Mouse (Mus musculus): ENCODE results near the gene 1700013F07Rik.
A peak's percentile ranks its signal among the peaks of the same experiment; 100 is the strongest.
"Not testable (repeated sequence)": the region's sequence is repeated elsewhere in the genome, so short reads cannot be mapped to it uniquely, and the experiment has no call there.

The 1700013F07Rik gene

DNA sequence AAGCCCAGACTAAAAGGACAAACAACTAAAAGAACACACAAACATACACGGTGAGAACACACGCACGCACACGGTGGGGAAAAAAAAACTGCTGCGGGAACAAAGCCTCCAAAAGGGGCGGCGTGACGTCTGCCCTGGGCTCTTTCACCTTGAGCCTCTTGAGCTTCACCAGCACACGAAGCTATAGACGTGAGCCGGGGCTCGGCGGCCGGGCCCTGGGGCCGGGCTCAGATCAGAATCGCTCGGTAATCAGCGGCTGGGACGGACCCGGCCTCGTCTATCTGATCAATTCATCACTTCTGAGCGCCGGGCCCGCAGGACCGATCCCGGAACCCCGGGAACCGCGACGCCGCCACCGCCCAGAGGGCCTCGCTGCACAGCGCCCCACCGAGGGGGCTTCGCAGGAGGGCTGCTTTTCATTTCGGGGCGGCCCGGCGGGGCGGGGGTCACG, 20.2 kb downstream of the 1700013F07Rik start:
- DNase-seq (ENCODE audit: low read depth, low spot score) = no peak

DNA sequence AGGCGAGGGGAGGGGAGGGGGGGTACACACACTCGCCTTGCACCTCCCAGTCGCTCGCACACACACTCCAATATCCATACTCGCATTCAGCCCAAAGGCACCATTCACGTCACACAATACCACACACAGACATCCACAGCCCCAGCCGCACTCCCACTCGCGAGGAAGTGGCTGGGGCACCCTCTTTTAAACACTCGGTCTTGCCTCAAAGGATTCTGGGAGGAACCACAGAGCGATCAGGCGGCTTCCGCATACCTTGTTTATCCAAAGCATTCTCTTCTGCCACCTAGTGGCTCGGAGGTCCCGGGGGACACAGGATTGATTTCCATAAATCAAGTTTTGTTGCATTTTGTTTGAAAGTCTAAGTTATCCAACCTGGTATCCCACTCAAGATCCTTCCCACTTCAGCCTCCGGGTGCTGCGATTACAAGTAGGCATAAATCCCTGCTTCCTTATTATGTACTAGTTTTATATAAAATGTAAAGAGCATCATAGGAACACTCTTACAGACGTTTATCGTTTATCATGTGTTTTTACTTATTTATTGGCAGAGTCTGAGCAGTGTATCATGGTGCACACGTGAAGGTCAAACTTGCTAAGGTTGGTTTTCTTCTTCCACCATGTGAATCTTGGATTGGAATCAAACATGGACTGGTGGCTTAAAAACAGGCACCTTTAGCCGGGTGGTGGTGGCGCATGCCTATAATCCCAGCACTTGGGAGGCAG, 20.8 kb downstream of the 1700013F07Rik start:
- DNase-seq (ENCODE audit: low read depth, low spot score) = peak; percentile 90

DNA sequence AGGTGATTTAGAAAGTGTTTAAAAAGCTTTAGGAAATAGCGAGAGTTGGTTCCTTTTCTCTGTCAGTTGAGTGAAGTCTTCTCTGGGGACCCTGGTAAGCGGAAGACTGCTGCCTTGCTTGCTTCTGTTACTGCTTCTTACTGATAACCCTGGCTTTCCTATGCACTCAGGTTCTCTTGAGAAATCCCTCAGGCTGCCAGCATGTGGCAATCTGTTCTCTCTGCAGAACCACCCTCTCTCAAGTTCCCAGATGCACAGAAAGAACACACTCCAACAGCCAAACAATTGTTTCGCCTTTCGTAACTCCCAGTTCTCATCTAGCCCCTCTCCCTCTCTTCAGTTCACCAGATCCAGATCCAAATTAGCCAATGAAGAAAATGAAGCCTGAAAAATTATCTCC, 23.9 kb downstream of the 1700013F07Rik start:
- DNase-seq (ENCODE audit: low read depth, low spot score) = no peak

DNA sequence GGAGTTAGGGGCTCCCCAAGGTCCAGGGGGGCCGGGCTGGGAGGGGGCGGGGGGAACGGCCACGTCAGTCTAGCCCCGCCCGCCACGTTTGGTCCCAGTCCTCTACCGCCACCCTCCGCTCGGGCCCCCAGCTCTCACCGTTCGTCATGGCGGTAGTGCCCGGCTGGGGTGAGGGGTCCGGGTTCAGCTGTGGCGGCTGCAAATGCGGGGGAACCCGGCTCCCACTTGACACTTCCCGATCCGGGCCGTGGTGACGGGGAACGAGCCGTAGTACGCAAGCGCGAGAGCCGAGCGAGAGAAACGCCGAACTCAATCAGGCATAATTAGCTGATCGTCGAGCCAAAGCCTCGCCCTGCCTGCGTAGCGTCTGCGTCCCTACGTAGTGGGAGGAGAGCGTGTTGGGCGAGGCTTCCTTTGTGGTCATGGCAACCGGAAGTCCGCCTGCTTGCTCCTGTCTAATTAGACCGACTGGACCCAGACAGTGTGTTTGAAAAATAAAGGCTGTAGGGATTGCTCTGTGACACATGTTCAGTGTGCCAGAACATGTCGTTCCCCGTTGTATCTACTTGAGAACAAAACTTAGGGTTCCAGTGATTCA, 28.3 kb downstream of the 1700013F07Rik start, which contains the start of gene Tmem167b:
Gene Tmem167b (minus strand): TSS at position 334 of the 598 bp plus-strand sequence.
- DNase-seq (ENCODE audit: low read depth, low spot score) = peak; percentile 98

DNA sequence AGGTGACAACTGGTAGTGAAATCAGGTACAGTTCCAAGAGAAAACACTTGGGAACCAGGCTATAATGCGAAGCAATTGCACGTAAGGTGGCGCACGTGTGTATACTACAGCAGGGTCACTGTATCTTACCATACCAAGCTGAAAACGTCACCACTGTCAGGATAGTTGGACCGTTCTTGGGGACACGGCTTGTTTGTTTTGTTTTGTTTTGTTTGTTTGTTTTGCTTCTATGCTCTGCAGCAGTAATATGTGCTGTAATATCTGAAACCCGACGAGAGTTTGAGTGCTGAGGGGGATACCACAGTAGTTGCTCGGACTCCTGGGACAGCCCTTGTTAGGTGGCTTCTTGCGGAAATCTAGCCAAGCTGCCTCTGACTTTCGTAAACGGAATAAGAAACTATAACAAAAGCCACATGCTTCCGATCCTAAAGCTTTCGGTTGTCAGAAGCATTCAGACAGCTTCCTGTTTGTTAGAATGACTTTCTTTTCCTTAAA, 28.9 kb downstream of the 1700013F07Rik start:
- DNase-seq (ENCODE audit: low read depth, low spot score) = no peak

DNA sequence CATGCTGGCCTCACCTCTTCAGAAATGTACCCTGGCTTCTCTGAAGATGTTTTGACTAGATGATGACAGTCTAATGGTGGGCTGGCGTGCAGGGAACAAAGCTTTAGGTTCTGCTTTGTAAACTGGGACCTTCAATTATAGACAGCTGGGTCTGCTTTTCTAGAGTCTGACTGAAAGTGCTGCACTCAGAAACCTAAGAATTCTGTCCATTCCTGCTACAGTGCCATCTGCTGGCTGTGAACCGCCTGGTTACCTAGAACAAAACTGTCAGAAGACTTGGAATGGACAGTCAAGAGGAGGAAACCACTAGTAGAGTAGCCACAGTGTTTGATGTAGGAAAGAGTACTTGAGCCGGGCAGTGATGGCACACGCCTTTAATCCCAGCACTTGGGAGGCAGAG, 29.4 kb downstream of the 1700013F07Rik start:
- DNase-seq (ENCODE audit: low read depth, low spot score) = peak; percentile 54

DNA sequence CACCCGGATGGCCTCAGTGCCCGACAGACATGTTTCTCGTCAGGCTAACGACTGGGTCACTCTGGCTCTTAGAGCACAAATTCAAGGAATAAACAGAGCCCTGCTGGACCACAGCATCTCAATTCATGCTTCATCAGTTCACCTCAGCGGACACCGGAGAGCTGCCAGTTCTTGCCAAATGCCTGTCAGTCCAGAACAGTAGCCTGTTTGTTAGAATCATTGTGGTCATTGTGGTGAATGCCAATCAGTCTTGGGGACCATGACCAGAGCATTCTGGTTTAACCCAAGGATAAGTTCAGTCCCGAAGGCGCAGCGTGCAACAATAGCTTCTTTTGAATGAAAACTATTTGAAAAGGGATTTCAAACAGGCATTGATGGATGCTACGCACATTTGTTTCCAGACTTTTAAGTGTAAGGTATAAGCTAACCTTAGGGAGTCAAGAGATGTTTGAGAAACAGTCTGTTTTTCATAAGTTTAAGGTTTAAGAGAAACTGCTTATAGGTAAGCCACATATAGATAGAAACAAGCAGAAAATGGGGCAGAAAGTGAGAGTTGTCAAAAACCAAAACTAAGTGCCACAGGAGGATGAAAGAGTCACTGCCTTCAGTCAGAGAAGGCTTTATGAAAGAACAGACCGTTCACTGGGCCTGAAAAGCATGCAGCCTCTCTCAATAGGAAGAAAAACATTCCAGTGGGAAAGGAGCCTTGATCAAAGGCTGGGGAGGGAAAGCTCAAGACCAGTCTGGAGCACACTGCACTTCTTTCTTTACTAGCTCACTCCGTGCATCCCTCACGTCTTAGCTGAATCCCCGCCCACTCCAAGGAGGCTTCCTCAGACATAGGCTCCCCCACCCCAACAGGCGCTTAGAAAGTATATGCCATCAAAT, 34.3 kb downstream of the 1700013F07Rik start:
- no peak for DNase-seq (ENCODE audit: low read depth, low spot score)

DNA sequence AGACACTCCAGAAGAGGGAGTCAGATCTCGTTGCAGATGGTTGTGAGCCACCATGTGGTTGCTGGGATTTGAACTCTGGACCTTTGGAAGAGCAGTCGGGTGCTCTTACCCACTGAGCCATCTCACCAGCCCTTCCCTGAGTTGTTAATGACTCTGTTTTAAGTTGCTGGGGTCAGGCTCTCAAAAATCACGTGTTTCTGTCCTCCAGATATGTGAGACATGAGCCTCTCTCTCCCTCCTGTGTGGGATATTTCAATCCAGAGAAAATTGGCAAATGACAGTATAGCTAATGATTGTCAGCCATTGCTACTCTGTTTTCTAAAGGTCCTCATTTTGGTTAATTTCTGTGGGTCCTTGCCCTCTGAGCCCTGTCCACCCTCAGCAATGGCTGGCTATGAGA, 35.7 kb downstream of the 1700013F07Rik start:
- DNase-seq (ENCODE audit: low read depth, low spot score) = not testable (repeated sequence)

DNA sequence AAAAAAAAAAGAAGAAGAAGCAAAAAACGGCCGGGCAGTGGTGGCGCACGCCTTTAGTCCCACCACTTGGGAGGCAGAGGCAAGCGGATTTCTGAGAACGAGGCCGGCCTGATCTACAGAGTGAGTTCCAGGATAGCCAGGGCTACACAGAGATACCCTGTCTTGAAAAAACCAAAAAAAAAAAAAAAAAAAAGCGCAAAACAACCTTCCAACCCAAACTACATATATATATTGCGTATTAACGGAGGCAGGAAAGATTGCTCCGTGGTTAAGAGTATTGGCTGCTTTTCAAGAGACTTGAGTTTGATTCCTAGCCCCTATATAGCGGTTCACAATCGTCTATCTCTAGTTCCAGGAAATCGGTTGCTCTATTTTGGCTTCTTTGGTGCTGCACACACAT, 36.9 kb downstream of the 1700013F07Rik start:
- no peak for DNase-seq (ENCODE audit: low read depth, low spot score)

DNA sequence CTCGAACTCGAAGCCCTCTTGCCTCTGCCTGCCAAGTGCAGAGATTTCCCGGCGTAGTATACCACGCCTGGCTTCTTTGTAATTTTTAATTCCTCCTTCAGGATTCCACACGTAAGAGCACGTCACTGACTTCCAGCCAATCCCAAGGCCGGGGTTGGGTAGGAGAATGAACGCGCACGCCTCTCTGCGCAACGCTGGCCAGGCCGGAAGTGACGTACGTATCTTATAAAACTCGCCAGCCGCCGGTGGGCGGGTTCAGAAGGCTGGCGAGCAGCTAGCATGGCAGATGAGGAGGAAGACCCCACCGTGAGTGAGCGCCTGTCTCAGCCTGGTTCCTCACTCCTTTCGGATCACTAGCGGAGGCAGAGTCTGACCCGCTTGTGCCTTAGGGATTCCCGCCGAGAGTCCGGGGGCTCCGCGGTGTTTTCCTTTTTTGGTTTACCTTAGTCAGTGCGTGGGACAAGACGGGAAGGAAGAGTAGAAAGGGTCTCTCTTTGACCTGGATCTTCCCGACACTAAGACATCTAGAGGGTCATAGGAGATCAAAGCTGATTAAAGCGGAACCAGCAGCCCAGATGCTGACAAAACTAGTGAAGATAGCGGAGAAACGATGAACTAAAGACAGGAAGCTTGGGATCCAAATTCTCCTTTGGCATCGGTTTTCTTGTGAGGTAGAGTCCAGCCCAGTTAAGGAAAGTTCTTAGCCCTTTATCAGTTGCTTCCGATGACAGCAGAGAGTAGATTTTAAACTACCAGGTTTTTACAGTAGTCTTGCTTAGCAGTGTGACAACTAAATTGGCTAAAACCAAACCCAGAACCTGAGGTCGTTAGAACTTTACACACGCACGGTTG, 37.7 kb downstream of the 1700013F07Rik start, which contains the start of gene Taf13:
Gene Taf13 (plus strand): TSS at position 256 of the 852 bp plus-strand sequence.
- DNase-seq (ENCODE audit: low read depth, low spot score) = peak; percentile 92

DNA sequence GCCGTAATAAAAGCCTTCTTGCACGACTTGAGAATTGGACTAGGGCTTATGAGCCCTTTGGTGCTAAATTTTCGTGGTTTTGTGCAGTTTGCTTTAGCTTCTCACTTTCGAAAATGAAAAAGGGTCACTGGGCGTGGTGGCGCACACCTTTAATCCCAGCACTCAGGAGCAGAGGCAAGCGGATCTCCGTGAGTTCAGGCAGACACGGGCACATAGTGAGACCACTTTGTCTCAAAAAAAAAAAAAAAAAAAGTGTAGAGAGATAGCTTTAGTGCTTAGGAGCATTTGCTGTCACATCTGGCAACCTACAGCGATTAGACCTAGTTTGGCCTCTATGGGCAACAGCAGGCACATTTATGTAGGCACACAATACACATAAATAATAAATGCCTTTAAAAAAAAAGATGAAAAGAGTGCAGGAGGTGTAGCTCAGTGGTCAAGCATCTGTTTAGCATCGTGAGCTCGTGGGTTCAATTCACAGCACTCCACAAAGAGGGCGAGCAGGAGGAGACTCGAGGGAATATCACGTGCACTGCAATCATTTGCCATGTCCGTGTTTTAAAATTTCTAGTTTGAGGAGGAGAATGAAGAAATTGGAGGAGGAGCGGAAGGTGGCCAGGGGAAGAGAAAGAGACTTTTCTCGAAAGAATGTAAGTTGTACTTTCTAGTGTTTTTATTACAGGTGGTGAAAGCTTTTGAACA, 38.5 kb downstream of the 1700013F07Rik start:
- no peak for DNase-seq (ENCODE audit: low read depth, low spot score)

DNA sequence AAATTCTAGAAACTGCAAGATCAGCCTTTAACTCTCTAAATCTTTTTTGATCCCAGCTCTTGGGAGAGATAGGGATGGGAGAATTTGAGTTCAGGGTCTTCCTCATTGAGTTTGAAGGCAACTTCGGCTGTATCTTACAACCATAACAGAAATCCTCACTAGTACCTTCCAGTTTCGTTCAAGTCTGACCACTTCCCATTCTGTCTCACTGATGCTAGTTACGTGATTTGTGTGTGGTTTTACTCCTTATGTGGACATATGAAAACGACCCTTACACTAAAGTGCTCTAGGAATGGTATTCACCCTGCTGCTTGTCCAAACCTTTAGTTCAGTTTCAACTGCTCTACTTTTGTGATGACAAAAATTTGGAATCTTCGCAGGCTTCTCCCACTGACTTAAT, 40.1 kb downstream of the 1700013F07Rik start:
- DNase-seq (ENCODE audit: low read depth, low spot score) = no peak

DNA sequence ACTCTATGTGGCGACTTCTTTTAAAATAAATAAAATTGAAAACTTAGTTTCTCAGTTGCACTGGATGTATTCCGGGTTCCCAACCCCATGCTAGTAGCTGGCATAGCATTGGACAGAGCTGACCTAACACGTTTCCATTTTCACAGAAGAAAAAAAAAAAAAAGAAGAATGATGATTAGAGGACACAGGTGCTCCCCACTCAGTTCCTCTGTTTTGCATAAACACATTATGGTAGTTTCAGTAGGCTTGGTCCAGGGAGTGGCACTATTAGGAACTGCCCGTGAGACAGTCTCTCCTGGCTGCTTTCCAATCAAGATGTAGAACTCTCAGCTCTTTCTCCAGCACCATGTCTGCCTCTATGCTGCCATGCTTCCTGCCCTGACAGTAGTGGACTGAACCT, 50.6 kb downstream of the 1700013F07Rik start:
- no peak for DNase-seq (ENCODE audit: low read depth, low spot score)

DNA sequence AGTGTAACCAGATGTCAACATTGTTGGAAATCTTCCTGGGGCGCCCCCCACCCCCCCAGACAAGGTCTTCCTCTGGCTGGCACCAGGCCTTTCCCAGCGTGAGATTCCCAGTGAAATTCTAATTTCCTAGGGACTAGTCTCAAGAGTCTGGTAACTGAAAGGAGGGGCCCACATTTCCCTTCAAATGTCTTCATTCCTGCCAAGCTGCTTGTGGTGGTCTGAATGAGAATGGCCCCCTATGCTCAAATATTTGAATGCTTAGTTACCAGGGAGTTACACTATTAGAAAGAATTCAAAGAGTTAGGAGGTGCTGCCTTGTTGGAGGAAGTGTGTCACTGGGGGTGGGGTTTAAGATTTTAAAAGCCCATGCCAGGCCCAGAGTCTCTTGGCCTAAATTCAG, 54.5 kb downstream of the 1700013F07Rik start:
- no peak for DNase-seq (ENCODE audit: low read depth, low spot score)

DNA sequence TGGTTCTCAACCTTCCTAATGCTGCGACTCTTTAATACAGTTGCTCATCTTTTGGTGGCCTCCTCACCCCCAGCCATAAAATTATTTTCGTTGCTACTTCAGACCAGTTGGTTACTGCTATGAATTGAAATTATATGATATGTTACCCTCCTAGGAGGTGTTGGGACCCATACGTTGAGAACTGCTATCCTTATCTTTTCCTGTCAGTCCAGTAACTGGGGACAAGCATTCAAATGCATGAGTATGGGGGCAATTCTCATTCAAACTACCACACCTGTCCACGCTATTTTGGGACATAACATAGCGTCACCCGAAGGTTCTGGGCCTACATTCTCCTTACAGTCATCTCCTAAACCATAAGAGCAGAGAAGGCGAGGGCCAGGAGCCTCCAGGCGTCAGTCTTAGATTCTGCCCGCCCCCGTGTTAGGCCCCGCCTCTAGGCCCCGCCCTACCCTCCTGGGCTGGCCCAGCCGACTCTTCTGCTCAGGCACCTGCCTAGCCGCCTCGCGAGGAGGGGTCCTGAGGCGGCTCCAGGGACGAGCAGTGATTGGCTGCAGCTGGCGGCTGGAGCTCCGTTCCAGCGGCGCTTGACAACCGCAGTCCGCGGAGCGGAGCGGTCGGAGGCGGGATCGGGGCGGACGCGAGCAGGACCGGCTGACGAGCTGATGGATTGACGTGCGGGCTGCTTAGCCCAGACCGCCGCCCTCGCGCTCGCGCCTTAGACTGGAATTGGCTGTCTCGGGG, 57.0 kb downstream of the 1700013F07Rik start, which contains the start of gene Wdr47:
Gene Wdr47 (plus strand): TSS at position 494 of the 744 bp plus-strand sequence.
- DNase-seq (ENCODE audit: low read depth, low spot score) = peak; percentile 85

DNA sequence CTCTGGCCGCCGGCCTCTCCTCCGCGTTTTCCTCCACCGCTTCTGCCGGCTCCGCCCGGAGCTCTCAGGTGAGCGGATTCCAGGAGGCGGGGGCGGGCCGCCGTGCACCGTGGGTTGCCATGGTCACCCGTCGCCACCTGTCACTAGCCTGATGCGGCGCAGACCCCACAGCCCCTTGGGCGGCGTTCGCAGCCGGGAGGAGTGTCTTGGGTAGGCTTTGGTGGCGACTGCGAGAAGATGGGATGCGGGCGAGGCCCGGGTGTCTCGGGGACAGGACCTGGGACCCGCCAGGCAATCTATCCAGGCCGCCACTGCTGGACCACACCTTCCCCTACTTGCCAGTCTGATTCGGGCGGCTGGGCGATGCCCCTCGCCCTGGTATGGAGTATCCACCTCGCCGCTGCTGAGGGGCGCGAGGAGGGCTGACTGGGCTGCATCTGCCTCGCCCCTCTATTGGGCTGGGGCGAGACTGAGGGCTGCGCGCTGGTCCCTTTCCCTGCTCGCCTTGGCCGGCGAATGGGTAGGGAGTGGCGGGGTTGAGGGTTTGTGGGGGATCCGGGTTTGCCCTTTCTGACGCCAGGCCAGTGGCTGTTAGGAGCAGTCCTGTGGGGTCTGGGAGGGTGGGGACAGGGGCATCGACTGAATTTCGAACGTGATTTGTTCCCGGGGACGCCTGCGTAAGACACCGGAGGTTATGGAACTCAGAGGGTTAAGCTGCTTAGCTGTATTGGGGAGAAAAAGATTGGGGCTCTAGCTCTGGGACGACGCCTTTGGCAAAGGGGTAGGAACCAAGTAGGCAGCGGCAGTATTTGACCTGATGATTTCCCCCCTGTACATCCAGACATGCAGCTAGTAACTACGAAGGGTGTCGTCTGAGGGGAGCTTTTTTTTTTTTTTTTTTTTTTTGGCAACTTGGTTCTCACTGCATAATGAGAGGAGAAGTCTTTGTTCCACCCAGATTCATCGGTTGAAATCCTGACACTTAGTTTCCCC, 57.9 kb downstream of the 1700013F07Rik start:
- no peak for DNase-seq (ENCODE audit: low read depth, low spot score)
